Comparison of ENCODE assay signal across 8 mouse cellular contexts in genomic region chr10:120701833-120702232, GRCm38 (mm10).
DNase-seq lines count a peak whose midpoint lies in the region; ATAC-seq and TF ChIP-seq lines count a peak whose summit lies in the region.

No protein-coding gene starts in this region.

- TF ChIP-seq POLR2A in heart, adult 2 months (IDR thresholded peaks at IDR 0.05; ENCODE audit: insufficient read depth, low read depth, low read length) = no peak
- TF ChIP-seq POLR2A in limb, embryonic 14.5 days (IDR thresholded peaks at IDR 0.05; ENCODE audit: borderline replicate concordance, extremely low read depth, insufficient read depth, insufficient read length) = no peak

- H3K36me3 ChIP-seq in embryonic facial prominence, embryonic 11.5 days (replicated peaks; ENCODE audit: control insufficient read depth, insufficient read depth, low read depth, low read length) = no peaks in the 10 kb centered on the region
- no peaks in the 10 kb centered on the region for H3K36me3 ChIP-seq in heart, adult 2 months (ENCODE audit: control insufficient read depth, insufficient read depth, low read length)
- H3K36me3 ChIP-seq in kidney, embryonic 15.5 days = no peaks in the 10 kb centered on the region
- H3K36me3 ChIP-seq in limb, embryonic 14.5 days (ENCODE audit: control insufficient read depth, insufficient read depth, low read length) = no peaks in the 10 kb centered on the region
- H3K36me3 ChIP-seq in stomach, embryonic 16.5 days (ENCODE audit: control insufficient read depth, insufficient read depth, low read length) = no peaks in the 10 kb centered on the region

- peak; percentile 94 for TF ChIP-seq CTCF in heart, adult 2 months (IDR thresholded peaks at IDR 0.05)

- H3K27ac ChIP-seq in embryonic facial prominence, embryonic 11.5 days (replicated peaks; ENCODE audit: low read depth, low read length) = no peak overlapping the region
- H3K27ac ChIP-seq in heart, adult 2 months = no peak overlapping the region
- H3K27ac ChIP-seq in kidney, embryonic 15.5 days = no peak overlapping the region
- no peak overlapping the region for H3K27ac ChIP-seq in limb, embryonic 14.5 days (replicated peaks; ENCODE audit: low read depth, low read length)
- no peak overlapping the region for H3K27ac ChIP-seq in stomach, embryonic 16.5 days (ENCODE audit: low read length)

- peak; percentile 93 for DNase-seq in 3T3-L1 (ENCODE audit: low read depth, low spot score)
- DNase-seq in adrenal gland, postnatal 25 days = peak; percentile 80
- DNase-seq in embryonic facial prominence, embryonic 11.5 days (ENCODE audit: low spot score) = peak; percentile 86
- DNase-seq in heart, adult 2 months = peak; percentile 71 to 83
- peak; percentile 73 for DNase-seq in limb, embryonic 14.5 days (ENCODE audit: low spot score)

- H3K79me2 ChIP-seq in heart, adult 2 months (replicated peaks; ENCODE audit: control insufficient read depth, insufficient read depth, low read length) = no peaks in the 10 kb centered on the region

- no peaks in the 10 kb centered on the region for H3K27me3 ChIP-seq in embryonic facial prominence, embryonic 11.5 days (ENCODE audit: control insufficient read depth, insufficient read depth, low read length)
- H3K27me3 ChIP-seq in heart, adult 2 months (ENCODE audit: control insufficient read depth, insufficient read depth, low read length) = no peaks in the 10 kb centered on the region
- no peaks in the 10 kb centered on the region for H3K27me3 ChIP-seq in kidney, embryonic 15.5 days
- no peaks in the 10 kb centered on the region for H3K27me3 ChIP-seq in limb, embryonic 14.5 days (ENCODE audit: control insufficient read depth, insufficient read depth, low read length)
- H3K27me3 ChIP-seq in stomach, embryonic 16.5 days (ENCODE audit: control insufficient read depth, insufficient read depth, low read length) = no peaks in the 10 kb centered on the region

- WGBS in embryonic facial prominence, embryonic 11.5 days = 30% methylated on average over 11 of the region's 11 CpGs
- 13% methylated on average over 11 of the region's 11 CpGs for WGBS in heart, adult 2 months
- WGBS in kidney, embryonic 15.5 days = 14% methylated on average over 11 of the region's 11 CpGs
- 22% methylated on average over 11 of the region's 11 CpGs for WGBS in limb, embryonic 14.5 days
- WGBS in stomach, embryonic 16.5 days = 15% methylated on average over 11 of the region's 11 CpGs

- H3K9ac ChIP-seq in embryonic facial prominence, embryonic 11.5 days (replicated peaks; ENCODE audit: low read length) = no peak overlapping the region
- H3K9ac ChIP-seq in heart, adult 2 months (ENCODE audit: low read depth, low read length) = no peak overlapping the region
- no peak overlapping the region for H3K9ac ChIP-seq in kidney, embryonic 15.5 days
- H3K9ac ChIP-seq in limb, embryonic 14.5 days (ENCODE audit: low read depth, low read length, severe bottlenecking) = no peak overlapping the region
- no peak overlapping the region for H3K9ac ChIP-seq in stomach, embryonic 16.5 days (ENCODE audit: low read length)

- intact Hi-C loops in heart, adult 2 months (cut with DNase I) = loop anchor here (1.0 to 10.0 kb wide), 4 partner anchors 115 to 445 kb away; no protein-coding TSS in a partner anchor

- no peaks in the 10 kb centered on the region for H3K9me3 ChIP-seq in embryonic facial prominence, embryonic 11.5 days (replicated peaks; ENCODE audit: control insufficient read depth, low read length)
- no peaks in the 10 kb centered on the region for H3K9me3 ChIP-seq in kidney, embryonic 15.5 days (replicated peaks)
- no peaks in the 10 kb centered on the region for H3K9me3 ChIP-seq in limb, embryonic 14.5 days (ENCODE audit: control insufficient read depth, low read length)
- H3K9me3 ChIP-seq in stomach, embryonic 16.5 days (replicated peaks; ENCODE audit: control insufficient read depth, low read length) = no peaks in the 10 kb centered on the region

- no peak overlapping the region for H3K4me2 ChIP-seq in embryonic facial prominence, embryonic 11.5 days (ENCODE audit: low read depth, low read length)
- H3K4me2 ChIP-seq in kidney, embryonic 15.5 days = peak overlapping the region; percentile 34; the same call in 1 of the 2 replicates
- H3K4me2 ChIP-seq in limb, embryonic 14.5 days (replicated peaks; ENCODE audit: low read depth, low read length, severe bottlenecking) = no peak overlapping the region
- H3K4me2 ChIP-seq in stomach, embryonic 16.5 days (ENCODE audit: low read depth, low read length) = no peak overlapping the region

- ATAC-seq in embryonic facial prominence, embryonic 11.5 days (replicated peaks; ENCODE audit: insufficient number of reproducible peaks, low FRiP score, low TSS enrichment, low read depth) = peak; percentile 75
- ATAC-seq in kidney, embryonic 15.5 days (replicated peaks; ENCODE audit: low FRiP score) = peak; percentile 79
- ATAC-seq in limb, embryonic 14.5 days (ENCODE audit: low FRiP score, low read depth) = peak; percentile 71
- ATAC-seq in monocyte, adult 5-6 weeks (replicated peaks; ENCODE audit: insufficient number of reproducible peaks, low FRiP score, low TSS enrichment, poor library complexity, severe bottlenecking) = peak; percentile 87
- peak; percentile 83; the same call in 1 of the 2 replicates for ATAC-seq in stomach, embryonic 16.5 days (ENCODE audit: insufficient read depth, low FRiP score)

- 0 out of 2 replicates have a peak, but pooled peaks have one; percentile 47 for TF ChIP-seq EP300 in heart, adult 2 months (IDR thresholded peaks at IDR 0.05; ENCODE audit: insufficient read depth, low read depth, low read length)

- peaks cover 6% of the 10 kb centered on the region for H3K4me1 ChIP-seq in embryonic facial prominence, embryonic 11.5 days (ENCODE audit: control insufficient read depth, insufficient read depth, low read length)
- H3K4me1 ChIP-seq in heart, adult 2 months (ENCODE audit: control insufficient read depth, insufficient read depth, low read length) = no peaks in the 10 kb centered on the region
- peaks cover 20% of the 10 kb centered on the region for H3K4me1 ChIP-seq in kidney, embryonic 15.5 days
- peaks cover 14% of the 10 kb centered on the region for H3K4me1 ChIP-seq in limb, embryonic 14.5 days (ENCODE audit: control insufficient read depth, insufficient read depth, low read length)
- H3K4me1 ChIP-seq in stomach, embryonic 16.5 days (ENCODE audit: control insufficient read depth, insufficient read depth, low read length) = peaks cover 5% of the 10 kb centered on the region

- H3K4me3 ChIP-seq in embryonic facial prominence, embryonic 11.5 days (ENCODE audit: low read depth, low read length) = no peak overlapping the region
- no peak overlapping the region for H3K4me3 ChIP-seq in heart, adult 2 months
- no peak overlapping the region for H3K4me3 ChIP-seq in kidney, embryonic 15.5 days (replicated peaks)
- H3K4me3 ChIP-seq in limb, embryonic 14.5 days (replicated peaks; ENCODE audit: low read length) = no peak overlapping the region
- no peak overlapping the region for H3K4me3 ChIP-seq in stomach, embryonic 16.5 days (replicated peaks; ENCODE audit: low read length)
